Mouse (Mus musculus): ENCODE data around the gene AC129217.1. TPM values are rescaled to one million over a fixed set of nuclear protein-coding genes. Genes with fewer than 3 reads are reported as not detected.

AC129217.1 gene
- polyA plus RNA-seq, 1 experiment from 2014 or later, result not detected

DNA sequence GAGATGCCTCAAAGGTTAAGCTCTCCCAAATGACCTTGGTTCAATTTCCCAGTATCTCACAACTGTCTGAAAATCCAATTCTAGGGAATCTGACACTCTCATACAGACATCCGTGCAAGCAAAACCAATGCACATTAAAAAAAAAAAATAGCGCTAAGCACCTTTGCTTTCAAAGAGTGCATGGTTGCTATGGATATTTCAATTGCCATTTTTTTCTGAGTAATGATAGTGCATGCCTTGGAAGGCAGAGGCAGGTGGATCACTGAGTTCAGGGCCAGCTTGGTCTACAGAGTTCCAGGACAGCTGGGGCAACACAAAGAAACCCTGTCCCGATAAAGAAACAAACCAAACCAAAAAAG, 51.4 kb downstream of the AC129217.1 start:
- peak overlapping the region; percentile 64 for H3K4me3 ChIP-seq
- H3K9me3 ChIP-seq, result no peaks in the 10 kb centered on the region
- 0 out of 2 replicates have a peak, but pooled peaks cover 9% of the 10 kb centered on the region for H3K4me1 ChIP-seq
- peaks cover 10% of the 10 kb centered on the region for H3K36me3 ChIP-seq
- H3K27me3 ChIP-seq (replicated peaks), result no peaks in the 10 kb centered on the region
- WGBS, result 29% methylated on average over 3 of the region's 3 CpGs
- peak overlapping the region; percentile 77 for H3K4me2 ChIP-seq (replicated peaks)
- ATAC-seq (ENCODE audit: low FRiP score, low read depth), result no peak; the same call in 1 of the 2 replicates
- no peak overlapping the region for H3K9ac ChIP-seq
- no peak overlapping the region; the same call in 1 of the 2 replicates for H3K27ac ChIP-seq

DNA sequence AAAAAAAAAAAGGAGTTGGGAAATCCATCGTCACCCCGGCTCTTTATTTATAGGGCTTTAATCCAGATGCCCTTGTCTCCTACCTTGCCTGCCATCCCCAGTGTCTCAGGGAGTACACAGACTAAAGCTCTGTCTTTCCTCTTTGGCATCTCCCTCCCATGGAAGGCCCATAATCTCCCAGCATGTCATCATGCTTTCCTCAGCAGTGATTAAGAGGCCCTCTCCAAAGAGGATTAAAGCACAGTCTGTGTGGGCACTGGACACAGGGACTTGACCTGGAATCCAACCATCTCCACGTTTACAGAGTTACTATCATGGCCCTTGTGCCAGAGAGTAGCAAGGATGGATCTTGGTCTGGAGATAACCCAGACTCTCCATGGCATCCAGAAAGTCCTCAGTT, 54.0 kb downstream of the AC129217.1 start, which contains the start of the genes Lbhd1 and Gm49403:
Gene Lbhd1, plus strand, starts transcription at position 117 of the 400 bp plus-strand sequence.
Gene Gm49403, plus strand, starts transcription at position 315 of the 400 bp plus-strand sequence.
- 73% methylated on average over 3 of the region's 3 CpGs for WGBS
- H3K4me2 ChIP-seq (replicated peaks), result no peak within 1 kb of the TSS

GRCm38 (mm10) chr19:8886916-8887584, 57.5 kb downstream of the AC129217.1 start:
- WGBS, result 54% methylated on average over 1 of the region's 1 CpGs
- Histone ChIP-seq H3K4me2 (replicated peaks) (peak overlapping the region; percentile 79), H3K9ac (no peak overlapping the region), H3K9me3 (no peaks in the 10 kb centered on the region), H3K27me3 (replicated peaks) (no peaks in the 10 kb centered on the region), H3K27ac (no peak overlapping the region), H3K4me1 (peaks cover 12% of the 10 kb centered on the region), H3K4me3 (no peak overlapping the region), H3K36me3 (peaks cover 11% of the 10 kb centered on the region)
- ATAC-seq (ENCODE audit: low FRiP score, low read depth), result no peak

More for the DNA sequence above, 54.0 kb downstream of the AC129217.1 start, which contains the start of the genes Lbhd1 and Gm49403:
- peaks cover 17% of the 10 kb centered on the region for H3K4me1 ChIP-seq
- H3K9ac ChIP-seq, result no peak within 1 kb of the TSS
- H3K9me3 ChIP-seq, result no peaks in the 10 kb centered on the region
- no peak for ATAC-seq (ENCODE audit: low FRiP score, low read depth)
- no peaks in the 10 kb centered on the region for H3K27me3 ChIP-seq (replicated peaks)
- H3K36me3 ChIP-seq, result no peaks in the 10 kb centered on the region
- H3K27ac ChIP-seq, result no peak within 1 kb of the TSS
- no peak within 1 kb of the TSS for H3K4me3 ChIP-seq

DNA sequence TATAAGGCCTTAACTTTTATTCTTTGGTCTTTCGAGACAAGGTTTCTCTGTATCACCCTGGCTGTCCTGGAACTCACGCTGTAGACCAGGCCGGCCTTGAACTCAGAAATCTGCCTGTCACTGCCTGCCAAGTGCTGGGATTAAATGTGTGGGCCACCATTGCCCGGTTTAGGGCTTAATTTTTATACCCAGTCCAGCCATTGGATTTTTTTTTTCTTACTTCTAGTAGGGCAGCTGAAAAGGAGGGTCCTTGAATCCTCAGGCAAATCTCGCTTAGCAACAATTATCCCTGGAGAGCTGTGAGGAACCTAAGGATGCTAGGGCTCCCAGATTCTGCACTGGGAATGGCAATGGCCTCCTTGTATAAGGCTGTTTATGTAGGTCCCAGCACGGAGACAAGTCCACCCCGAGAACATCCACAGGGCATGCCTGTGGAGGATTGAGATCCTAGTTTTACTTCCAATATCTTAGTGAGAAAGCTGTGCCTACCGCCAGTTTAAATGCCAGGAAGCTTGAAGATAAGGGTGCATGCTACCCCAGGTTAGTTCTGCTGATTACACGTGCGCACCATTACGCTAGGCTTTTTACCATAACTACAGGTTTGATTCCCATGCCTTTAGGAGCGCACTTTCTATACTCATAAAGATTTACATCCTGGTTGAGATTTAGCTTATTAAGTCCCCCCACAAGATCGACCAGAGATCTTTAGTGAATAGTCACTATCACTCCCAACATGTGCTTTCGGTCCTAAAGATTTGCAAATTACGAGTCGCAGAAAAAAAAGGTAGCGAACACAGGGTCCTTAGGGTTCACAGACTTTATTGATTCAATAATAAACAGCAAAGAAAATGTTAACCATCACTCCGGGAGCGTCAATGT, 58.3 kb downstream of the AC129217.1 start:
- peak overlapping the region; percentile 75 for H3K9ac ChIP-seq
- H3K9me3 ChIP-seq, result no peaks in the 10 kb centered on the region
- peak overlapping the region; percentile 12; the same call in 1 of the 2 replicates for H3K27ac ChIP-seq
- H3K4me3 ChIP-seq, result peak overlapping the region; percentile 57
- peak overlapping the region; percentile 79 for H3K4me2 ChIP-seq (replicated peaks)
- H3K27me3 ChIP-seq (replicated peaks), result no peaks in the 10 kb centered on the region
- WGBS, result 13% methylated on average over 19 of the region's 19 CpGs
- peaks cover 11% of the 10 kb centered on the region for H3K36me3 ChIP-seq
- peaks cover 12% of the 10 kb centered on the region for H3K4me1 ChIP-seq
- ATAC-seq (ENCODE audit: low FRiP score, low read depth), result no peak; the same call in 1 of the 2 replicates

DNA sequence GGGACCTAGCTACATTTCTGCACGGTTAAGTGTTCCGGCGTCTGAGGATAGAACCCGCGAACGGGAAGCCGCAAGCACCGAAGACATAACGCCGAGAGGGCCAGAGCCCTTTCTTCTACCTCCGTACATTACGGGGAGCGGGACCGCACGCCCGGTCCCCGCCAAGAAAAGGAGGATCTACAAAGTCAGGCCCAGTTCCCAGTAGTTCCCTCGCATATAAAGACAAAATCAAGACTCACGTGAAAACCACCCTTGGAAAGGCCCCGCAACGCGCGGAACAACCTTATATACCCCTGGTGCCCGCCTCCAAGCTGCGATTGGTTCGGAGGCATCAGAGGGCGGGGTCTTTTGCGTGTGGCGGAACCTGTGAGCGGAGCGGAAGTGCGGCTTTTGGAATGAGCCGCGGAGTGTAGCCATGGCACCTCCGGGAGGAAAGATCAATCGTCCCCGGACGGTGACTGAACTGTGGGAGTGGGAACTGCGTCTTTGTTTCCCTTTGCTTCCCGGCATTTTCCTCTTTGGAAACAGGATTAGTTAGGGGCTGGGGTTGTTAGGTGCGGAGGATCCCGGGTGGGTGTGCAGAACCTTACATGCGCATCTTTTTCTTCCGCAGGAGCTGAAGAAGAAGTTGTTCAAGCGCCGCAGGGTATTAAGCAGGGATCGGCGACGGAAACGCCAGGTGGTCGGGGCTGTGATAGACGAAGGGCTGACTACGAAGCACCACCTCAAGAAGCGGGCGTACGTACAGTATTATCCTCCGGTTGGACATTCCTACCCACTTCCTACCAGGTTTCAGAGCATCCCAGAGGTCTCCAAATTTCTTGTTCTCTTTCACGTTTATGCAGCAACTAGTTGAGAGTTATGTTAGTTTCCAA, 59.2 kb downstream of the AC129217.1 start, which contains the start of the genes 1810009A15Rik and Gm49416:
Gene 1810009A15Rik, plus strand, starts transcription at position 343 of the 875 bp plus-strand sequence.
Gene Gm49416, plus strand, starts transcription at position 416 of the 875 bp plus-strand sequence.
- peak within 1 kb of the TSS; percentile 67 for H3K27ac ChIP-seq
- peaks cover 15% of the 10 kb centered on the region for H3K4me1 ChIP-seq
- peak within 1 kb of the TSS; percentile 79 for H3K4me2 ChIP-seq (replicated peaks)
- peak within 1 kb of the TSS; percentile 57 for H3K4me3 ChIP-seq
- peak; percentile 95 for ATAC-seq (ENCODE audit: low FRiP score, low read depth)
- H3K9me3 ChIP-seq, result no peaks in the 10 kb centered on the region
- H3K36me3 ChIP-seq, result peaks cover 11% of the 10 kb centered on the region
- WGBS, result under 1% methylated on average over 58 of the region's 58 CpGs
- H3K27me3 ChIP-seq (replicated peaks), result no peaks in the 10 kb centered on the region
- peak within 1 kb of the TSS; percentile 75 for H3K9ac ChIP-seq

Small RNAs within 50 kb of the gene (microRNA-seq; reads per million reads assigned to microRNA genes)
- not detected for gene Mir5136

Other genes with a start within 250 kb of the AC129217.1 start
- 0.62 and 0.83 TPM in 2 replicates for gene Slc22a8, start 238.5 kb upstream of the AC129217.1 start, polyA plus RNA-seq (2016; fragmentation: Nextera tagmentation; extraction: Ambion mirVana)
- 2.0 and 2.5 TPM in 2 replicates for gene Slc22a6, start 211.7 kb upstream of the AC129217.1 start, polyA plus RNA-seq (2016; fragmentation: Nextera tagmentation; extraction: Ambion mirVana)
- 0.17 and 0.20 TPM in 2 replicates for gene Chrm1, start 166.0 kb upstream of the AC129217.1 start, polyA plus RNA-seq (2016; fragmentation: Nextera tagmentation; extraction: Ambion mirVana)
- 144 and 147 TPM in 2 replicates for gene Slc3a2, start 106.4 kb upstream of the AC129217.1 start, polyA plus RNA-seq (2016; fragmentation: Nextera tagmentation; extraction: Ambion mirVana)
- gene Wdr74, start 93.9 kb upstream of the AC129217.1 start, polyA plus RNA-seq (2016; fragmentation: Nextera tagmentation; extraction: Ambion mirVana), result 83.5 and 85.1 TPM in 2 replicates
- gene 1700092M07Rik, start 89.1 kb upstream of the AC129217.1 start, polyA plus RNA-seq (2016; fragmentation: Nextera tagmentation; extraction: Ambion mirVana), result 2.3 and 3.6 TPM in 2 replicates
- 129 TPM in 2 replicates for gene Stx5a, start 88.4 kb upstream of the AC129217.1 start, polyA plus RNA-seq (2016; fragmentation: Nextera tagmentation; extraction: Ambion mirVana)
- gene Nxf1, start 72.7 kb upstream of the AC129217.1 start, polyA plus RNA-seq (2016; fragmentation: Nextera tagmentation; extraction: Ambion mirVana), result 186 and 216 TPM in 2 replicates
- 199 and 210 TPM in 2 replicates for gene Tmem223, start 58.8 kb upstream of the AC129217.1 start, polyA plus RNA-seq (2016; fragmentation: Nextera tagmentation; extraction: Ambion mirVana)
- gene Tmem179b, start 55.3 kb upstream of the AC129217.1 start, polyA plus RNA-seq (2016; fragmentation: Nextera tagmentation; extraction: Ambion mirVana), result 37.2 and 39.0 TPM in 2 replicates
- 29.9 and 34.4 TPM in 2 replicates for gene Taf6l, start 43.4 kb upstream of the AC129217.1 start, polyA plus RNA-seq (2016; fragmentation: Nextera tagmentation; extraction: Ambion mirVana)
- 152 and 158 TPM in 2 replicates for gene Polr2g, start 31.2 kb upstream of the AC129217.1 start, polyA plus RNA-seq (2016; fragmentation: Nextera tagmentation; extraction: Ambion mirVana)
- 7.2 and 7.5 TPM in 2 replicates for gene Zbtb3, start 27.2 kb upstream of the AC129217.1 start, polyA plus RNA-seq (2016; fragmentation: Nextera tagmentation; extraction: Ambion mirVana)
- 55.2 and 57.7 TPM in 2 replicates for gene Ttc9c, start 10.4 kb upstream of the AC129217.1 start, polyA plus RNA-seq (2016; fragmentation: Nextera tagmentation; extraction: Ambion mirVana)
- gene Hnrnpul2, start 9.8 kb upstream of the AC129217.1 start, polyA plus RNA-seq (2016; fragmentation: Nextera tagmentation; extraction: Ambion mirVana), result 5.7 and 7.5 TPM in 2 replicates
- 66.1 and 68.5 TPM in 2 replicates for gene Bscl2, start 7.7 kb downstream of the AC129217.1 start, polyA plus RNA-seq (2016; fragmentation: Nextera tagmentation; extraction: Ambion mirVana)
- 203 and 211 TPM in 2 replicates for gene Gng3, start 9.4 kb downstream of the AC129217.1 start, polyA plus RNA-seq (2016; fragmentation: Nextera tagmentation; extraction: Ambion mirVana)
- 0.47 and 0.56 TPM in 2 replicates for gene Lrrn4cl, start 21.0 kb downstream of the AC129217.1 start, polyA plus RNA-seq (2016; fragmentation: Nextera tagmentation; extraction: Ambion mirVana)
- gene Ubxn1, start 41.7 kb downstream of the AC129217.1 start, polyA plus RNA-seq (2016; fragmentation: Nextera tagmentation; extraction: Ambion mirVana), result 186 and 193 TPM in 2 replicates
- 62.2 and 66.0 TPM in 2 replicates for gene Uqcc3, start 51.1 kb downstream of the AC129217.1 start, polyA plus RNA-seq (2016; fragmentation: Nextera tagmentation; extraction: Ambion mirVana)
- gene Lbhd1, start 54.0 kb downstream of the AC129217.1 start, polyA plus RNA-seq (2016; fragmentation: Nextera tagmentation; extraction: Ambion mirVana), result 63.3 and 89.5 TPM in 2 replicates
- gene Gm49403, start 54.2 kb downstream of the AC129217.1 start, polyA plus RNA-seq (2016; fragmentation: Nextera tagmentation; extraction: Ambion mirVana), result not detected in 2 replicates
- 82.0 and 98.5 TPM in 2 replicates for gene 1810009A15Rik, start 59.1 kb downstream of the AC129217.1 start, polyA plus RNA-seq (2016; fragmentation: Nextera tagmentation; extraction: Ambion mirVana)
- not detected in 2 replicates for gene Gm49416, start 59.2 kb downstream of the AC129217.1 start, polyA plus RNA-seq (2016; fragmentation: Nextera tagmentation; extraction: Ambion mirVana)
- gene Ints5, start 63.2 kb downstream of the AC129217.1 start, polyA plus RNA-seq (2016; fragmentation: Nextera tagmentation; extraction: Ambion mirVana), result 43.6 and 47.3 TPM in 2 replicates
- 116 and 119 TPM in 2 replicates for gene Ganab, start 68.3 kb downstream of the AC129217.1 start, polyA plus RNA-seq (2016; fragmentation: Nextera tagmentation; extraction: Ambion mirVana)
- gene B3gat3, start 90.6 kb downstream of the AC129217.1 start, polyA plus RNA-seq (2016; fragmentation: Nextera tagmentation; extraction: Ambion mirVana), result 84.2 and 91.5 TPM in 2 replicates
- gene Rom1, start 99.6 kb downstream of the AC129217.1 start, polyA plus RNA-seq (2016; fragmentation: Nextera tagmentation; extraction: Ambion mirVana), result 2.1 and 2.3 TPM in 2 replicates
- gene Eml3, start 99.8 kb downstream of the AC129217.1 start, polyA plus RNA-seq (2016; fragmentation: Nextera tagmentation; extraction: Ambion mirVana), result 14.1 and 14.3 TPM in 2 replicates
- gene Mta2, start 112.1 kb downstream of the AC129217.1 start, polyA plus RNA-seq (2016; fragmentation: Nextera tagmentation; extraction: Ambion mirVana), result 175 and 177 TPM in 2 replicates
- 32.5 and 34.6 TPM in 2 replicates for gene Tut1, start 124.1 kb downstream of the AC129217.1 start, polyA plus RNA-seq (2016; fragmentation: Nextera tagmentation; extraction: Ambion mirVana)
- 360 and 361 TPM in 2 replicates for gene Eef1g, start 137.3 kb downstream of the AC129217.1 start, polyA plus RNA-seq (2016; fragmentation: Nextera tagmentation; extraction: Ambion mirVana)
- gene Ahnak, start 159.5 kb downstream of the AC129217.1 start, polyA plus RNA-seq (2016; fragmentation: Nextera tagmentation; extraction: Ambion mirVana), result 5.0 and 6.3 TPM in 2 replicates